Mouse (Mus musculus) ES-Bruce4 (cell line): ENCODE measurements around the gene Mier1.

Experiments
- CTCF ChIP-seq: IDR thresholded peaks from one replicate; pipeline ENCODE4 v1.8.1; 2011; ENCODE audit warnings: low read depth, low read length
- EP300 ChIP-seq: IDR thresholded peaks from 2 replicates; pipeline ENCODE4 v1.6.1; 2011; ENCODE audit warnings: low read depth, low read length; ENCODE audit not compliant: insufficient read depth
- POLR2A ChIP-seq: IDR thresholded peaks from one replicate; pipeline ENCODE4 v1.8.1; 2011; ENCODE audit warnings: low read length; ENCODE audit not compliant: insufficient read depth

DNA sequence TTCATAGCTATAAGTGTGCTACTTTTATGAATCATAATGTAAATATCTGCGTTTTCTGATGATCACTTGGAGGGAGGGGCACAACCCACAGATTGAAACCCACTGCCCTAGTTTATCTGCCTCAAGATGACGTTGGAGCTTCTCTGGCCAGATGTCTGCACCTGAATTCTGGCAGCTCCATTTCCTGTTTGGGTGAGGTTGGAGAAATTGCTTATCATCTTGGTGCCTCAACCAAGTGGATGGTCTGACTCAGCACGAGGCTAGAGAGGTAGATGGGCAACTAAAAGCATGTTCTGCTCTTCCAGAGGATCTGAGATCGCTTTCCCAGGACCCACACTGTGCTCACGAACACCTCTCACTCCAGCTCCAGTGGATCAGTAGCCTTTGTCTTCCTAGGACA, 49.2 kb upstream of the Mier1 start:
- TF ChIP-seq CTCF: no peak
- no peak for TF ChIP-seq POLR2A
- no peak for TF ChIP-seq EP300
